Mouse (Mus musculus) bone marrow macrophage, adult 2 months (primary cell): ENCODE data around the gene Nectin4.

ENCODE experiments used
- CTCF ChIP-seq: IDR thresholded peaks from 2 replicates; pipeline ENCODE4 v1.5.1; 2012; ENCODE audit warnings: low read depth, mild to moderate bottlenecking, low read length, moderate library complexity
- POLR2A ChIP-seq: IDR thresholded peaks from 2 replicates; pipeline ENCODE4 v1.6.1; 2012; ENCODE audit warnings: mild to moderate bottlenecking, low read depth, low read length, borderline replicate concordance

DNA sequence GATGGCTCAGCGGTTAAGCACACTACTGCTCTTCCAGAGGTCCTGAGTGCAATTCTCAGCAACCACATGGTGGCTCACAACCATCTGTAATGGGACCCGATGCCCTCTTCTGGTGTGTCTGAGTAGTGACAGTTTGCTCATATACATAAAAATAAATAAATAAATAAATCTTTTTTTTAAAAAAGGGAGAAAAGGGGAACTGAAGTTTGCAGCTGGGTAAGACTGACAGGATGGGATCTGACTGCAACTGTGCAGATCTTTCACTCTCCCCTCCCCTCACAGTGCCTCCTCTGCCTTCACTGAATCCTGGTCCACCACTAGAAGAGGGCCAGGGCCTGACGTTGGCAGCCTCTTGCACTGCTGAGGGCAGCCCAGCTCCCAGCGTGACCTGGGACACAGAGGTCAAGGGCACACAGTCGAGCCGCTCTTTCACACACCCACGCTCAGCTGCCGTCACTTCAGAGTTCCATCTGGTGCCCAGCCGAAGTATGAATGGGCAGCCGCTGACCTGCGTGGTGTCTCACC lies 12.3 kb downstream of the Nectin4 start:
- TF ChIP-seq CTCF (peak; percentile 26; the same call in 1 of the 2 replicates), POLR2A (no peak)
